Mouse (Mus musculus) heart, postnatal 0 days (tissue): ENCODE results near the gene Ror2.

Experiments
- CTCF ChIP-seq: IDR thresholded peaks from 2 replicates; pipeline ENCODE4 v1.5.1; 2016; ENCODE audit warnings: antibody characterized with exemption, control low read depth, low read depth
- EP300 ChIP-seq: IDR thresholded peaks from 2 replicates; pipeline ENCODE4 v1.6.1; 2016; ENCODE audit warnings: antibody characterized with exemption, low read depth

DNA sequence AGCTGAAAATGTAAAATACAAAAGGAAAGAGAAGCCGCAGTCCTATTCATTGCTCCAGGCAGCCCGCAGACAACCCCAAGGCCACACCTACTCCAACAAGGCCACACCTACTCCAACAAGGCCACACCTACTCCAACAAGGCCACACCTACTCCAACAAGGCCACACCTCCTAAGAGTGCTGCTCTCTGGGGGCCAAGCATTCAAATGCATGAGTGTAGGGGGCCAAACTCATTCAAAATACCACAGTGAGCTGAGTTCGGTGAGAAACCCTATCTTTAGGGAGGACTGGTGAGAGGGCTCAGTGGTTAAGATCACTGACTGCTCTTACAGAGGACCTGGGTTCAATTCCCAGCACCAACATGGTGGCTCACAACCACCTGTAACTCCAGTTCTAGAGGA is 60.0 kb downstream of the Ror2 start:
- no peak for TF ChIP-seq CTCF
- TF ChIP-seq EP300, result no peak
